Mouse (Mus musculus) megakaryocyte, embryonic 14.5 days (primary cell): ENCODE data around the gene Hnrnpul1.

ENCODE experiments used
- FLI1 ChIP-seq: IDR thresholded peaks from 2 replicates; pipeline ENCODE4 v1.6.1; 2012; ENCODE audit warnings: low read length, inconsistent platforms, mixed read lengths
- GATA1 ChIP-seq: IDR thresholded peaks from 3 replicates; pipeline ENCODE4 v1.6.1; 2012; ENCODE audit warnings: mixed read lengths, low read length, inconsistent platforms, borderline replicate concordance

GRCm38 (mm10) chr7:25671686-25672085, 82.9 kb downstream of the Hnrnpul1 start:
- TF ChIP-seq GATA1 (no peak), FLI1 (no peak)
